Mouse (Mus musculus): Measurements from ENCODE around the gene Atrn.

DNA sequence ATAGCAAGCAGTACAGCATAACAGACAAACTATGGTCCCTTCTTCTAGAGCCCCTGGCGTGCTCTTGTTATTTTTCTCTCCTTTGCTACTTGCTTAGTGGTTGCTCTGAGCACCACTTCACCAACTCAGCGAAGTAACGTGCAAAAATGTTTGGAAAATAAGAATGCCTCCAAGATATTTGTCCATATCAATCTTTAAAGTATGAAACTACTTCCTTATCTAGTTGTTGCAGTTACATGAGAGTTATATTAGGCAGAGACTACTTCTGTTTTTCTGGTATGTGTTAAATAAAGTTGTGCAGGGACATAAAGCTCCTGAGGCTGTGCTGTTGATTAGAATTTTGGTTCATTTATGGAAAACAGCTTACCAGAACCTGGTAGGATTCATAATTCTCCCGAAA lies 64.7 kb downstream of the Atrn start:
- no peak for TF ChIP-seq POLR2A (IDR thresholded peaks at IDR 0.05; ENCODE audit: borderline replicate concordance, extremely low read depth, insufficient read depth, insufficient read length, poor library complexity, severe bottlenecking)
- TF ChIP-seq CTCF (IDR thresholded peaks at IDR 0.05; ENCODE audit: borderline replicate concordance, extremely low read depth, insufficient read depth, insufficient read length) = no peak

Measured in brain, embryonic 14.5 days (tissue).